Mouse (Mus musculus) myocyte (in vitro differentiated cells): ENCODE data around the gene Map1lc3a.

ENCODE experiments used
- E2F4 ChIP-seq: IDR thresholded peaks from one replicate; pipeline ENCODE4 v1.6.1; 2011; ENCODE audit warnings: mild to moderate bottlenecking, control low read depth, moderate library complexity; ENCODE audit not compliant: insufficient read depth
- POLR2A ChIP-seq: IDR thresholded peaks from one replicate; pipeline ENCODE4 v1.6.1; 2011; ENCODE audit warnings: low read depth, mild to moderate bottlenecking, control low read depth, moderate library complexity; ENCODE audit not compliant: insufficient read length

- TF ChIP-seq POLR2A = no peak
- no peak for TF ChIP-seq E2F4
These were observed 2.3 kb downstream of the Map1lc3a start for GRCm38 (mm10) chr2:155278361-155278760.
